Comparison of ENCODE assay signal across 17 mouse cellular contexts in genomic region chr2:33617670-33618069, GRCm38 (mm10). TPM values are rescaled to one million over a fixed set of nuclear protein-coding genes. Genes with fewer than 3 reads are reported as not detected.
DNase-seq lines count a peak whose midpoint lies in the region; ATAC-seq and TF ChIP-seq lines count a peak whose summit lies in the region.
"Had no signal": no experiment of that assay in that cellular context is flagged by ENCODE, and none has a peak within 500 bp of the region (broad histone marks: within the 10 kb centered on the region; RNA-seq: fewer than 3 reads in every experiment).

No protein-coding gene starts in this region.

- no peak overlapping the region for H3K4me3 ChIP-seq in forebrain, postnatal 0 days (ENCODE audit: low read depth, low read length)
- H3K4me3 ChIP-seq in limb, embryonic 14.5 days (replicated peaks; ENCODE audit: low read length) = no peak overlapping the region

- peaks cover 6% of the 10 kb centered on the region for H3K27me3 ChIP-seq in forebrain, postnatal 0 days (ENCODE audit: insufficient read depth, low read length)
- H3K27me3 ChIP-seq in limb, embryonic 14.5 days (ENCODE audit: control insufficient read depth, insufficient read depth, low read length) = peaks cover 27% of the 10 kb centered on the region

- H3K36me3 ChIP-seq in forebrain, postnatal 0 days (ENCODE audit: insufficient read depth) = no peaks in the 10 kb centered on the region
- no peaks in the 10 kb centered on the region for H3K36me3 ChIP-seq in limb, embryonic 14.5 days (ENCODE audit: control insufficient read depth, insufficient read depth, low read length)

- H3K9me3 ChIP-seq in forebrain, postnatal 0 days (ENCODE audit: low read length) = no peaks in the 10 kb centered on the region
- no peaks in the 10 kb centered on the region for H3K9me3 ChIP-seq in limb, embryonic 14.5 days (ENCODE audit: control insufficient read depth, low read length)

- TF ChIP-seq POLR2A in brain, embryonic 14.5 days (IDR thresholded peaks at IDR 0.05; ENCODE audit: borderline replicate concordance, extremely low read depth, insufficient read depth, insufficient read length, poor library complexity, severe bottlenecking) = no peak
- TF ChIP-seq POLR2A in limb, embryonic 14.5 days (IDR thresholded peaks at IDR 0.05; ENCODE audit: borderline replicate concordance, extremely low read depth, insufficient read depth, insufficient read length) = no peak

- no peak overlapping the region for H3K9ac ChIP-seq in forebrain, postnatal 0 days
- no peak overlapping the region for H3K9ac ChIP-seq in limb, embryonic 14.5 days (ENCODE audit: low read depth, low read length, severe bottlenecking)

- H3K27ac ChIP-seq in forebrain, postnatal 0 days (ENCODE audit: low read depth, low read length) = no peak overlapping the region
- H3K27ac ChIP-seq in limb, embryonic 14.5 days (replicated peaks; ENCODE audit: low read depth, low read length) = no peak overlapping the region

- H3K4me2 ChIP-seq in forebrain, postnatal 0 days (ENCODE audit: low read depth) = no peak overlapping the region
- 0 out of 2 replicates have a peak overlapping the region, but pooled peaks have one; percentile 71 for H3K4me2 ChIP-seq in limb, embryonic 14.5 days (replicated peaks; ENCODE audit: low read depth, low read length, severe bottlenecking)

- ATAC-seq in forebrain, postnatal 0 days = peak; percentile 54
- ATAC-seq in limb, embryonic 14.5 days (ENCODE audit: low FRiP score, low read depth) = no peak
- no peak for ATAC-seq in activated CD4-positive, CD25-positive, alpha-beta regulatory T cell, adult 4 months
- ATAC-seq: CD4-positive, CD25-positive, alpha-beta regulatory T cell, adult 4 months had no signal

- DNase-seq in layer of hippocampus, adult 9-11 months = peak; percentile 19
- DNase-seq in layer of hippocampus, postnatal 36 days = no peak
- DNase-seq in brain, embryonic 14.5 days (ENCODE audit: low read depth) = peak; percentile 79
- peak; percentile 68 for DNase-seq in forebrain, postnatal 0 days
- no peak for DNase-seq in limb, embryonic 14.5 days (ENCODE audit: low spot score)
- no peak for DNase-seq in gastrocnemius, postnatal 10 days
- DNase-seq in heart, adult 8-10 months (ENCODE audit: low spot score) = no peak
- DNase-seq: adrenal gland, postnatal 10 days; cerebellum, adult 9-11 months; gastrocnemius, postnatal 14 days; kidney, adult 11 months; kidney, postnatal 14 days; right cerebral cortex, postnatal 14 days had no signal

- WGBS in forebrain, postnatal 0 days = 56% methylated on average over 9 of the region's 9 CpGs
- WGBS in limb, embryonic 14.5 days = 57% methylated on average over 9 of the region's 9 CpGs

- no peak for TF ChIP-seq CTCF in brain, embryonic 14.5 days (IDR thresholded peaks at IDR 0.05; ENCODE audit: borderline replicate concordance, extremely low read depth, insufficient read depth, insufficient read length)
- TF ChIP-seq CTCF in forebrain, postnatal 0 days (IDR thresholded peaks at IDR 0.05; ENCODE audit: low read depth) = no peak; the same call in 1 of the 2 replicates

- peaks cover 18% of the 10 kb centered on the region for H3K4me1 ChIP-seq in forebrain, postnatal 0 days (ENCODE audit: insufficient read depth)
- H3K4me1 ChIP-seq in limb, embryonic 14.5 days (ENCODE audit: control insufficient read depth, insufficient read depth, low read length) = peaks cover 18% of the 10 kb centered on the region

RNA-seq across cellular contexts. Expression of gene Lmx1b, which starts 22.6 kb away (rescaled TPM):
- under 1 TPM; 0.07 to 0.18 TPM for total RNA-seq in layer of hippocampus, postnatal 36 days (2021)
- polyA plus RNA-seq in brain, embryonic 14.5 days (2012; rRNA removed) = 2.9 and 16.0 TPM in 2 replicates
- total RNA-seq in forebrain, postnatal 0 days (2014; rRNA removed) = 0.54 and 2.0 TPM in 2 replicates
- 0.05 and 0.24 TPM in 2 replicates for polyA plus RNA-seq in forebrain, postnatal 0 days (2015; fragmentation: Nextera tagmentation; extraction: Ambion mirVana)
- 28.3 and 40.0 TPM in 2 replicates for polyA plus RNA-seq in limb, embryonic 14.5 days (2012; rRNA removed)
- polyA plus RNA-seq in limb, embryonic 14.5 days (2014; fragmentation: Nextera tagmentation; extraction: Ambion mirVana) = 6.3 and 8.4 TPM in 2 replicates
- total RNA-seq in gastrocnemius, postnatal 10 days (2021) = under 1 TPM; 0.35 to 0.45 TPM
- polyA plus RNA-seq in activated CD4-positive, CD25-positive, alpha-beta regulatory T cell, adult 4 months (2017; shearing (Covaris generic)) = not detected
- under 1 TPM; 0.09 to 0.41 (median 0.10) TPM for total RNA-seq in heart, adult 8-10 months (2022)
- total RNA-seq: MEL had no signal
- polyA plus RNA-seq: CD4-positive, CD25-positive, alpha-beta regulatory T cell, adult 4 months; liver, embryonic 16.5 days had no signal

Comparison
In these comparisons a context has a peak if more than half of its experiments do, and no peak if none do; other contexts are left out.
1. DNase-seq: peak in layer of hippocampus, adult 9-11 months (single experiment), brain, embryonic 14.5 days (single experiment) and forebrain, postnatal 0 days (single experiment); none in layer of hippocampus, postnatal 36 days (0 of 2), limb, embryonic 14.5 days (single experiment), gastrocnemius, postnatal 10 days (single experiment) and heart, adult 8-10 months (single experiment).